Mouse (Mus musculus) liver, adult 2 months (tissue): ENCODE measurements at regions not wholly inside any gene's neighbourhood (a gene's known extent, or its start where the extent isn't known, plus 50 kb on each side); places are given as distances from the start of the nearest gene placed in this dataset.

ENCODE experiments used
- CTCF ChIP-seq: fragments of 200-500 bp; IDR thresholded peaks from 2 replicates; pipeline ENCODE4 v1.5.1; 2011; ENCODE audit warnings: low read depth, low read length, control low read depth
- POLR2A ChIP-seq: fragments of 200-500 bp; IDR thresholded peaks from 2 replicates; pipeline ENCODE4 v1.6.1; 2011; ENCODE audit warnings: low read length, control low read depth; ENCODE audit not compliant: insufficient read depth; ENCODE audit errors: extremely low read depth

GRCm38 (mm10) chr9:71409925-71410324 is 75.8 kb downstream of the Polr2m start:
- TF ChIP-seq POLR2A (no peak), CTCF (no peak)
